Mouse (Mus musculus): ENCODE measurements at regions not wholly inside any gene's neighbourhood (a gene's known extent, or its start where the extent isn't known, plus 50 kb on each side); places are given as distances from the start of the nearest gene placed in this dataset.

GRCm38 (mm10) chr11:19554947-19555770, 369.0 kb upstream of the Spred2 start:
- DNase-seq (ENCODE audit: low spot score in 2 of 2): no peak

- no peak for DNase-seq (ENCODE audit: low spot score in 2 of 2)
Measured at GRCm38 (mm10) chr11:19560452-19560851, 363.7 kb upstream of the Spred2 start.

DNA sequence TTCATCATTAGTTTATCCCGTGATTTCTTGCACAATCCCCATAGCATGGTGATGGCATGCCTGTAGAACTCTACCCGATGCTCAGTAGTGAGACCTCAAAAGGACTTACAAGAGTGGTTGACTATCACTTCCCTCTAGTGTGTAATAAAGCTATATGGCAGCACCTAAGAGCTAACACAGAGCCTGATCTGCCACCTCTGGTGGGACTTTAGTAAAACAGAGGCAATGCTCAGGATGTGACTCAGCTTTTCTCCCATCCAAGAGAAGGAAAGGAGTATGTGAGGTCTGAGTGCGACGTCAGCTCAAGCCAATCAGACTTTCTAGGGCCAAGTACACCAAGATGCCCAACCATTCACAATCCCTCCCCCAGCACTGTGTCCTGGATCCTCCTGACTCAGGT, 361.5 kb upstream of the Spred2 start:
- no peak for DNase-seq (ENCODE audit: low spot score in 2 of 2)

DNA sequence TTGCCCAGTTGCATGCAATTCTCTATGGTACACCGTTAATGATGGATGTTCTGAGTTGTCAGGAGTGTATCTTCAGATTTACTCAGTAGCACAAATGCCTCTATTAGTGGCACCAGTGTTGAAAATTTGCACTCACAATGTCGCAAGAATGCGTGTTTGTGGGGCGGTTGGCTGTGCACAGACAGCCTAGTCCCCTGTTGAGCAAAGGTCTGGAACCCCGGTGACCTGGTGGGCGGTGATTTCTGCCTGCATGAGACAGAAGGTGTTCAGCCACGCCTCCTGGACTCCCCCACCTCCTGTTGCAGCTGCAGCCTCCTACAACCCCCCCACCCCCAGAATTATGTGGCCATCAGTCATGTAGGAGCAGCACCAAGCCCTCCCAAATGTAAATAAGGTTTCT, 338.9 kb upstream of the Spred2 start:
- DNase-seq (ENCODE audit: low spot score in 2 of 2): no peak

- DNase-seq (ENCODE audit: low spot score in 2 of 2): no peak
Measured at GRCm38 (mm10) chr11:19592506-19593355, 331.4 kb upstream of the Spred2 start.

DNA sequence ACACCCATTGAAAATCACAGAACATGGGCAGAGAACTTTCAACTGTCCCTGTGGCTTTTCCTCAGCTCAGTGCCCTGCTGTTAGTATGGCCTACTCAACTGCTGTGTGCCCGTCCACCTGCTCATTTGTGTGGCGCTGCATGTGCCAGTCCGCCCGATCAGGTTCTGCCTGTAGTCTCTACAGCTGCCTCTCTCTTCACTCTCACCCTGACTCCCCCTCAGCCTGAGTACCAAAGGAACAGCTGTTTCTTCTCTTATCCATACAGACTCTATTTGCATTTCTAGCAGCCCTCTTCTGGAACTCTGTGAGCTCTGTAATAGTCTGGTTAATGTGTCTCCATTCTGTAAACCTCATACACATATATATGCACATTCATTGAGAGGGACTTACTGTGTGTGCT, 329.1 kb upstream of the Spred2 start:
- DNase-seq (ENCODE audit: low spot score in 2 of 2): no peak

GRCm38 (mm10) chr11:19596336-19596735, 327.8 kb upstream of the Spred2 start:
- no peak for DNase-seq (ENCODE audit: low spot score in 2 of 2)

DNA sequence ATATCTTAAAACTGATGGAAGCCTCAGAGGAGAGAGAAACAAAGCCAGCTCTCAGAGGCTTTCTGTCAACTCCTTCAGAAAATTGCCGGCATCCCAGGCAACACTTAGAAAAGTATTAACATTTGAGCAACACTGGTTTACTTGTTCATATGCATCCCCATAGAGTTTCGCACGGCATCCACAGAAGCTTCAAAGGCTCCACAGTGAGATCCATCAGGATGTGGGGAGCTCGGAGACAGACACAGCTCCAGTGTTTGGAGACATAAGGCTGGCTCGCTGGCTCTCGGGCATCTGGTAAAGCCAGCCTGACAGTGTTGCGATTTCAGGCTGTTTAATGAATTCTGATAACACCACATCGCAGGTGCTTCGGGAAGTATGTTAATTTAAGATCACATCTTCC, 324.7 kb upstream of the Spred2 start:
- DNase-seq (ENCODE audit: low spot score in 2 of 2): no peak

DNA sequence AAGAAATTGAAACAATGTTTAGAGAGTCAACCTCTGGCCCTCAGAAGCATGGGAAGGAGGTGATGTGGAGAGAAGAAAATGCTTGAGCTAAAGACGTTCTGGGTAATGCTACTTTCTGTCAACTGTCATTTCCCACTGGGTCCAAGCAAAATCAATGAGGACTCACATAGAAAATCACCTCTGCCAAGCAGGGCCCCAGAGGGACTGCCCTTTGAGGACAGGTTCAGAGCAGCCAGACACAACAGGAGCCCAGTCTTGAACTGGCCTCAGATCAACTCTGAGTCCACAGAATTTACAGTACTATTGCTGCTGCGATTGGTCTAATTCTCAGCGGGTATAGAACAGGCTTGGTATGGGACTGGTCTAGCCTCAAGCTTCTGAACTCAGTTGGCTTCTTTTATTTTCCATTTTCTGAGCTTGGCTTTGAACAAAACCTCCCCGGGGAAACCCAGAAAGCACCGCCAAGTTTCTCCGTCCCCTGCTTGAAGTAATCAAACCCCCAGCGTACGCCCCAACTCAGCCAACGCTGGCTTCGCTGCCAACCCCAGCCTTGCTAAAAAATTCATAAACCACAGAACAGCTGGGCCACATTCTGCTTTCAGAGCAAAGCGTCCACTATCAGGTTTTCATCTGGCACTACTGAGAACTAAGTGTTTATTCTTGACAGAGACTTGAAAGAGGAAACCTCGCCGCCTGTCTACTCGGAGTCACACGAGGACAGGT, 322.8 kb upstream of the Spred2 start:
- DNase-seq (ENCODE audit: low spot score in 2 of 2): no peak

GRCm38 (mm10) chr11:19602496-19602895, 321.7 kb upstream of the Spred2 start:
- no peak for DNase-seq (ENCODE audit: low spot score in 2 of 2)

GRCm38 (mm10) chr11:19605602-19606001, 318.6 kb upstream of the Spred2 start:
- DNase-seq (ENCODE audit: low spot score in 2 of 2): no peak

- no peak for DNase-seq (ENCODE audit: low spot score in 2 of 2)
Measured at GRCm38 (mm10) chr11:19606943-19607342, 317.2 kb upstream of the Spred2 start.

DNA sequence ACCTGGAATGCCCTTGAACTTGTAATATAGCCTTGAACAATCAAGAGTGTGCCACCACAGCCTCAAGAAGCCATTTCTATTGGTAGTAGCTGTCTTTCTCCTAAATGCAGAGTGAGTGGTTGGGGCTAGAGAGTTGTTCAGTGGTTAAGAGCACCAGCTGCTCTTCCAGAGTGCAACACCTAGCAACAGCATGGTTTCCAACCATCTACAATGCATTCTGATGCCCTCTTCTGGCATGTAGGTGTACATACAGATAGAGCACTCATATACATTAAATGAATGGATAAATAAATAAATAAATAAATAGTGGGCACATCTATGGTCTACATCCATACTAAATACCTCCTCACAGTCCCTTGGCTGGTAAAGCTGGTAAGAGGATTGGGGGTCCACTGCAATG, 316.2 kb upstream of the Spred2 start:
- no peak for DNase-seq (ENCODE audit: low spot score in 2 of 2)

GRCm38 (mm10) chr11:19608523-19608922, 315.7 kb upstream of the Spred2 start:
- DNase-seq (ENCODE audit: low spot score in 2 of 2): no peak

GRCm38 (mm10) chr11:19610559-19610958, 313.6 kb upstream of the Spred2 start:
- DNase-seq (ENCODE audit: low spot score in 2 of 2): no peak

- no peak for DNase-seq (ENCODE audit: low spot score in 2 of 2)
Measured at GRCm38 (mm10) chr11:19611217-19611616, 313.0 kb upstream of the Spred2 start.

DNA sequence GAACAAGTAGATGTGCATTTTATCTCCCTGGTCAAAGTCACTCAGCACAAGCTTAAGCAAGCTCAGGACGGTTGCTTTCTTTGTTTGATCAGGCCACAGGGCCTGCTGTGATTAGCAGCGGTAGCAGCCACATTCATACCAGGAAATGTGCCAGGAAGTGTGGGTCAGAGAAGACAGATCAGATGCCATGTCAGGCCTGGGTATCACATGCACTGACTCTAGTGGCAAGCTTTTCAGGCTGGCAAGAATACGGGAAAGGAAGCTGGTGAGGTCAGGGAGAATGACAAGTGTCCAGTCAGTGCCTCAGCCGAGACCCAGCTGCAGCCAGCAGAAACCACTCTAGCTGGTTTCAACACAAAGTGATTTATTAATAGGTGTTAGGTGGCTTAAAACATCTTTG, 307.7 kb upstream of the Spred2 start:
- DNase-seq (ENCODE audit: low spot score in 2 of 2): no peak

DNA sequence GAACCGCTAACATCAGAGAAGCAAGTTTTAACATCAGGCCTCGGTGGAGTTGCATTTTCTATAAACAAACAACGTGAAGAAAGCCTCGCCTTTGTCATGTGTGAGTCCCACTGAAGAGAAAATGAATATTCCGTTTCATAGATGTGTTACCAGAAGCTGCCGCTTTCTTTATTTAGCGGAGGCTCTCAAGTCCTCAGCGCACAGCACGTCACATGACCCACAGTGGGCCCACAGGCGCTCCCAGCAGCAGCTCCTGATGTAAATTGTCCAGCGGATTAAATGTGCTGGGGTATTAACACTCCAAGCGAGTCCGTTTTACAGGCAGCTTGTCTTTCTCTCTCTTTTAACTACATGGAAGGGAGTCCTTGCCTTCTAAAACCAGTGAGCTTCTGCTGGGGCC, 304.7 kb upstream of the Spred2 start:
- DNase-seq (ENCODE audit: low spot score in 2 of 2): no peak

DNA sequence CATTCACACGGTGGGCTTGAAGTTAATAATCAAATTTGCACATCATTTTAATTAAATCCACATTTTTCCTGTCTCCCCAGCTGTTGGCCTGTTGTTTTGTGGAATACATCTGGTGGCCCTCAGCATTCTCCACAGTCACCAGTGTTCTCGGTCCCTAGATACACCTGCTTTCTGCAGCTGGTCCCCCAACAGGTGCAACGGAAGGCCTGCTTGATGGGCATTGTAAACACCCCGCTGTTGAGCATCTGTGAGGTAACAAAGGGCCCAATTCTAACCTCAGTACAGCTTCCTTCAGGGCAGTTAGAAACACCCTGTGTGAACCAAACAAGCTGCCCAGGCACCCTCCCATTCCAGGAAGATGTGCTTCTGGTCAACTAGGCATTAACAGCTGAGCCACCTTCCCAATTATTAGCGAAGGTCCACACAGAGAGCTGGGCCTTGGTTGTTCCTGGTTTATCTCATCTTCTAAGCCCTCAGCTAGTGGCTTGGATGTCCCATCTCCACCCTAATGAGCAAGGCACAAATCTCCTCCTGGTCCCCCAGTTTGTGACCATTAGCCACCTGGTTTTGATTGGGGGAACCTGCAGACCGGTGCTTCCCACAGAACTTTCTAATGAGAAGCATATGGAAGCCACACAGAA, 293.0 kb upstream of the Spred2 start:
- DNase-seq (ENCODE audit: low spot score in 2 of 2): no peak

- DNase-seq (ENCODE audit: low spot score in 2 of 2): no peak
Measured at GRCm38 (mm10) chr11:19632477-19632876, 291.7 kb upstream of the Spred2 start.

DNA sequence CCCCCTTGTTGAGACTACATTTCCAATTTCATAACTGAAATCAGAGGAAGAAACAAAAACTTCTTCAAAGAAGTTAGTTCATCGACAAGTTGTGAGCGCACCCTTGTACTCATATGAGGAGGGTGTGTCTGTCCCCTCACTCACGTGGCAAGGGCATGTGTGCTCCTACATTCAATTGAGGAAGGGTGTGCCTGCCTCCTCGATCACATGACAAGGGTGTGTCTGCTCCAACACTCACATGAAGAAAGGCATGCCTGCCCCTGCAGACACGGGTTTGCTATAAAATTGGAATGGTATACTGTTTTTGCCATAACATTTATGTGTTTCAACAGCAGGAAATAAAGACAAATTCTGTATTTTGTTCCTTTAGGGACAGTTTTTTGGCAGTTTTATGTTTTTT, 290.6 kb upstream of the Spred2 start:
- no peak for DNase-seq (ENCODE audit: low spot score in 2 of 2)

Measured in adrenal gland, postnatal 4 days (tissue).